Mouse (Mus musculus): Measurements from ENCODE around the gene Brd2.

Brd2 gene

DNA sequence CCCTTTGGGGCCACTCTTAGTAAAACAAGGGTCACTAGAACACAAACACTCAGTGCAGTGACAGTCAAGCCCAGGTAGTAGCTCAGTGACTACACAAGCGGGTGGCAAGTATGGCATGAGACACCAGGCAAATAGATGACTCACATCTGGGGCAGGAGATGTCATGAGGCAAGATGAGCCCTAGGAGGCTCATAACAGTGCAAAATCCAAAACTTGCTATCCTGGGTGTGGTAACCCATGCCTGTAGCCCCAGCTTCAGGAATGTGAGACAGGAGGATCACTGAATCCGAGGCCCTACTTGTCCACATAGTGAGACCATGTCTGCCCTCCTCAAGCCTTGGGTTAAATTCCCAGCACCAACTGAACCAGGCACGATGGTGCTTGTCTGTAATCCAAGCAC is 12.0 kb upstream of the Brd2 start:
- in situ Hi-C loops (cut with MboI; ENCODE audit: low sequenced_read_pairs) = loop anchor here (5.0 kb wide), 1 partner anchor 33 kb away; no protein-coding TSS in a partner anchor

DNA sequence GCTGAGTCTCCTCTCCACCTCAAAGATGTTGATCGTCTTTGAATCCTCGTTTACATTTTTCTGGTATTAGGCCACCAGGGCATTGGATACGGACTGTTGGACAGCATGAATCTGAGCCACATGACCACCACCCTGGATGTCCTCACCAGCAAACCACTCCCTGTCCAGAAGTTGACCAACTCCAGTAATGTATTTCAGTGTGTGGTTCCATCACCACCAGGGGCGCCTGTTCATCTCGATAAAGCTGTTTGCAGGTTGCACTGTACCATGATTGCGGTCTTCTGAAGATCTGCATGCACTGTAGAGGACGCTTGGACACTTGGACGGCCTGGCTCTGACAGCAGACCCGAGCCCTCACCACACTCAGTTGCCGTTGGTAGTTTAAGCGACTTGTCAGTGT is 10.9 kb upstream of the Brd2 start:
- in situ Hi-C loops (cut with MboI; ENCODE audit: low sequenced_read_pairs) = loop anchor here (5.0 kb wide), 1 partner anchor 34 kb away; no protein-coding TSS in a partner anchor

- in situ Hi-C loops (cut with MboI; ENCODE audit: low sequenced_read_pairs) = loop anchor here (5.0 kb wide), 1 partner anchor 35 kb away; no protein-coding TSS in a partner anchor
These were observed 9.5 kb upstream of the Brd2 start for GRCm38 (mm10) chr17:34131911-34132310.

DNA sequence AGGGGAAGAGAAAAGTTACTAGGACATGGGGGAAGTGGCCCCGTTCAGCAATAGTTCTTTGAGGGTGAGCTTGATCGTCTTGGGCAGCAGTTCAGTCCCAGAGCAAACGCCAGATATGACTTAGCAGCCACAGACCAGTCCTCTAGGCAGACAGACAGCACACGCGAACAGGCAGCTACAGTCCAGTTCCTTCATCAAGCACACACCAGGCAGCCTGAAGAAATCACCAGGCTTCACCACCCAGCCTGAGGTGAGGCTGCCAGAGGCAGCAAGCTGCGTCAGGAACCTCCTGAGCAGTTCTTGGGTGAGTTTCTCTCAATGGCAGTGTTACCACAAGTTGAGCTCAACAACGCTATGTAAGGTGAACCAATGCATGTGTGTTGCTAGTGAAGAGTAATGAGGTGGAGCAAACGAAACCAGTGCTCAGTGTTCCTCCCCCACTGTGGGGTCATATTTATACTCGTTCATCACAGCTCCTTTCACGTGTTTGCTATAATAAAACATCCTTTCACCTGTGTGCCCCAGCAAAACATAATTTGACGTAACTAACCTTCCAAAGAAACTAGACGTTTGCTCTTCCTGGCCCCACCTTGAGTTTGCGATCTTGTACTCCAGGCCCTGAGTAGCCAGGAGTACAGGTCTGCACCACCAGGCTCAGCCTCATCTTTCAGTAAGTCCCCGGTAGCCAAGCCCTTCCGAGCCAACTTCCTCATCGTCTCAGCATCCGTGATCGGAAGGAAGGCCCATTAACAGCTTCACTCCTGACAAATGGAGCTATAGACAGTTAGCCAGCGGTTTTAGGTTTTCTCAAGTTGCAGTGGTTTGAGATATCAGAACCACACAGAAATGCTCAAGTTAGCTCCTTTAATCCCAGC is 7.9 kb upstream of the Brd2 start:
- in situ Hi-C loops (cut with MboI; ENCODE audit: low sequenced_read_pairs) = loop anchor here (5.0 kb wide), 1 partner anchor 37 kb away; no protein-coding TSS in a partner anchor

- in situ Hi-C loops (cut with MboI; ENCODE audit: low sequenced_read_pairs) = no loop called here
These were observed 6.7 kb upstream of the Brd2 start for GRCm38 (mm10) chr17:34128944-34129791.

GRCm38 (mm10) chr17:34128264-34128937 is 6.0 kb upstream of the Brd2 start:
- in situ Hi-C loops (cut with MboI; ENCODE audit: low sequenced_read_pairs) = no loop called here

DNA sequence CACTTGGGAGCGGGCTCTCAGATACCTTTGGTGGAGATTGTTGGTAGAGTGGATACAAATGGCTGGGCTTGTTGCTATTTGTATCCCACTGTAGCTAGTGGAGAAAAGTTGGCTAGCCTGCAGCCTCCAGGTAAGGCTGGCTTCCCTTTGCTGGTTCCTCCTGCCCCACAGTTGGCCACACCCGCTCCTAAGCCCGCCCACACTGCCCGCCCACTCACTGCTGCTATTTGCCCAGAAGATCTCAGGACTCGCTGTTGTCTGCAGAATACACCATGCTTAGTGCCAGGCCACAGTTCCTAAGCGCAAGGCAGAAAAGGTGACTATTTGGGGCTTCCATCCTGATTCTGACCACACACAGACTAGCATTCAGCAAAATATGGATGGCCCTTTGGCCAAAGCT is 5.0 kb upstream of the Brd2 start:
- in situ Hi-C loops (cut with MboI; ENCODE audit: low sequenced_read_pairs) = no loop called here

- in situ Hi-C loops (cut with MboI; ENCODE audit: low sequenced_read_pairs) = no loop called here
These were observed 4.5 kb upstream of the Brd2 start for GRCm38 (mm10) chr17:34126826-34127420.

GRCm38 (mm10) chr17:34124649-34125048 is 2.2 kb upstream of the Brd2 start:
- in situ Hi-C loops (cut with MboI; ENCODE audit: low sequenced_read_pairs) = no loop called here

- in situ Hi-C loops (cut with MboI; ENCODE audit: low sequenced_read_pairs) = no loop called here
These were observed 1.1 kb upstream of the Brd2 start for GRCm38 (mm10) chr17:34123518-34123917.

- in situ Hi-C loops (cut with MboI; ENCODE audit: low sequenced_read_pairs) = no loop called here
These were observed 677 bp upstream of the Brd2 start for GRCm38 (mm10) chr17:34123111-34123510.

DNA sequence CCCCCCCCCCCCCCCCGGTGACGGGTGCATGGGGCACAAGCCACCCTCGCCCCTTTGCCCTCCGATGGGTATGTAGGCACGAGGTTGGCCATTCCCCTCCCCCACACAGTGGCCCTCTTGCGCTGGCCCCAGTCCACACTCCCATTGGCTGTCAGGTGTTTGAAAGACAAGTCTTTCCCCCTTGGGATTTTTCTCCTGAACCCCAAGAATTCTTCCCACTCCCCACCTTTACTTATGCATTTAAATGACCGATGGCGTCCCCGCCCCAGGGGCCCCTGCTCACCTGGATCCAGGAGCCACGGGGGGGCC is 601 bp downstream of the Brd2 start:
- in situ Hi-C loops (cut with MboI; ENCODE audit: low sequenced_read_pairs) = no loop called here

GRCm38 (mm10) chr17:34121172-34121878 is 1.1 kb downstream of the Brd2 start:
- in situ Hi-C loops (cut with MboI; ENCODE audit: low sequenced_read_pairs) = no loop called here

GRCm38 (mm10) chr17:34120814-34121171 is 1.6 kb downstream of the Brd2 start:
- in situ Hi-C loops (cut with MboI; ENCODE audit: low sequenced_read_pairs) = no loop called here

GRCm38 (mm10) chr17:34120180-34120723 is 2.2 kb downstream of the Brd2 start:
- in situ Hi-C loops (cut with MboI; ENCODE audit: low sequenced_read_pairs) = no loop called here

DNA sequence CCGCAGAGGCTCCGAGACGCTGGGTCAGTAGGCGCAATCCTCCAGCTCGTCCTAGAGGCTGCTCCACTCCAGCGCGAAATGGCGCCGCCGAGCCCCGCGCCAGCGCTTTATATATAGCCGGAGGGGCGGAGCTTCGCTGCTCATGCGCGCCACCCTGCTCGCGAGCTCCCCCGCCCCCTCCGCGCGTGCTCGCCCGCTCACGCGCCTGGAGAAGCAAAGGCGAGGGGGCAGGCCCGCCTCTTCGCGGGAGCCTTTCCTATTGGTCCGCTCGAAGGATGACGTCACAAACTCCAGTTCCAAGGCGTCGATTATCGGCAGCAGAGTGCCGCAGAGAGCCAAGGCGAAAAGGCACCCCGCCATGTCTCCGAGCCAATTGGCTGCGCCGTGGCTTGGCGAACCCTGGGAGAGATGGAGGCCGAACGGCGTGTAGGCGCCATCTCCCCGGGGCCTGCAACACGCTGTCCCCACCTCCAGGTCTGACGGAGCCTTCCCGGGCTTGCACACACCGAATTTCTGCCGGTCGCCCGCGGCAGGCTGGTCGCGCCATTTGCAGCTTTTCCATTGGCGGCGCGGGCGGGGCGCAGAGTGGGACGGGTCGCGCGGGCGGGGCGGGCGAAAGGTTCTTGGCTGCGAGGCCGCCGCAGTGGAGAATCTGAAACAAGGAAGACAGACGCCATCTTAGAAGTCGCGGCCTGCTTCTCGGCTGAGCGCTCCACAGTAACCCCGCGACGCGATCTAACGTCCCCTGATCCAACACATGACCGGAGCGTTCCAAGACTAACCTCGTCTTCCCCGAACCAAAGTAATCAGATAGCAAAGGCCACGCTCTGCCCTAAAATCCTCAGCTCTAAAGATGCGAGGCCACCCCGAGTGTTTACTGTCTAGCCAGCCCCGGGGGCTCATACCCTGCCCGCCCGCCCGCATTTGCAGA is 2.9 kb downstream of the Brd2 start, which contains the start of gene H2-DMa:
H2-DMa (plus strand) TSS at position 293 of the 931 bp plus-strand sequence.
- in situ Hi-C loops (cut with MboI; ENCODE audit: low sequenced_read_pairs) = no loop called here

GRCm38 (mm10) chr17:34118873-34119248 is 3.6 kb downstream of the Brd2 start:
- in situ Hi-C loops (cut with MboI; ENCODE audit: low sequenced_read_pairs) = no loop called here

GRCm38 (mm10) chr17:34118113-34118872 is 4.1 kb downstream of the Brd2 start:
- in situ Hi-C loops (cut with MboI; ENCODE audit: low sequenced_read_pairs) = no loop called here

Measured in CH12F3 (cell line).